Mouse (Mus musculus): ENCODE results near the gene Nmt1. TPM values are rescaled to one million over a fixed set of nuclear protein-coding genes. Genes with fewer than 3 reads are reported as not detected.

Nmt1 gene
- total RNA-seq, 4 experiments from 2014 or later, result 102 to 113 (median 109) TPM

- DNase-seq, result no peak
Measured at GRCm38 (mm10) chr11:103078131-103078530, 50.1 kb downstream of the Nmt1 start.

DNA sequence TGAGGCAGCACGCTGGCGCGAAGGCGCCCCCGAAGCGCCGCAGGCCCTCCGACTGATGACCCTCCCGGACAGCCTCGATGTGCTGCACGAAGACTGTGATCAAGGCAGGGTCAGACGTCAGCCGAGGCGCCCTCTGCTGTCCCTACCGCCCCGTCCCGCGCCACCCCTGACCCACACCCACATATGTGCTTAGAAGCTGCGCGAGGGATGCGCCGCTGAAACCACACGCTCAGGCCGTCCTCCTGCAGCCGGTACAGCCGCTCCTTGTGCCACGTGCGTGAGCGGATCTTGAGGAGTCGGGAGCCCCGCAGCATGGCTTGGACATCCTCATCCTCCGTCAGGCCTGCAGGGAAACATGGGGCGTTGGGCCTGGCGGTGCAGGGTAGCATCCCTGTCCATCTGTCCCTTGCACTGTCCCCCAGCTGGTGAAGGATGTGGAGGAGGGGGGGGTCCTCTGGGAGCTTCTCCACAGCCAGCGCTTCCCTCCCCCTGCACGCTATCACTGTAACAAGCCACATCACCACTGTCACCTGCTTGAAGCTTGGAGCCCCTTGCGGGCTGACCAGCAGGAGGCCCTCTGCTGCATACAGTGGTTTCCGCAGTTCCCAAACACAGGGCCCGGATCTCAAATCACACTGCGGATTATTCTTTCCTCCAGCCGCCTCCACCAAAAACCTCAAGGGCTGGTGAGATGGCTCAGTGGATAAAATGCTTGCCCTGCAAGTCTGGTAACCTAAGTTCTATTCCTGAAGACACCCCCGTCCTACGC is 52.5 kb downstream of the Nmt1 start:
- no peak for DNase-seq

DNA sequence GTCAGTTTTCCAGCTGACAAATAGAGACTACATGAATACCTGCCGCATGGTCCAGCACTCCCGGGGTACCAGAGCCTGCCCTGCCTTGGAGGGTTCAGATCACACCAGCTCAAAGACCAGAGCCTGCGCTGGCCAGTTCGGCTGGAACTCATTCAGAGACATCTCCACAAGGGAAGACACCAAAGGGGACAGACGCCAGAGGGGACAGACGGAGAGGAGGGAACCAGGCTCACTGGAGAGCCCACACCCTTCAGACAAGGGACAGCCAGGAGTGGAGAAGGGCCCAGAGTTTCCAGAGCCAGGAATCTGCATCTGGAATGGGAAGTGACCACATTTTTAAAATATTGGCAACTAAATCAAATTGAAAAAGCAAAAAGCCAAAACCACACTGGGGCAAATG is 53.6 kb downstream of the Nmt1 start:
- no peak for DNase-seq

DNA sequence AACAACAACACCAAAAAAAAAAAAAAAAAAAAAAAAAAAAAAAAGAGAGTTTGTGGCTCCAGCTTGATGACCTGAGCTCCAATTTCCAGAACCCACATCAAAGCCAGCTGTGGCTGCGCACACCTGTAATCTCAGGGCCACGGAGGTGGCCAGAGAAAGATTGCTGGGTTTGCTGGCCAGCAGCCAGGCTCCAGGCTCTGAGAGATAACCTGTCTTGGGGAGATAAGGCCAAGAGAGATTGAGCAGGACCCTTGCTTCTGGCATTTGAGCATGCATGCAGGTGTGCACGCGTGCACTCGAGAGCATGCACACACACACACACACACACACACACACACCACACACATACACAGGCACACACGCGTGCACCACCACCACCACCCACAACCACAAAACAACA is 65.3 kb downstream of the Nmt1 start:
- DNase-seq, result no peak

DNA sequence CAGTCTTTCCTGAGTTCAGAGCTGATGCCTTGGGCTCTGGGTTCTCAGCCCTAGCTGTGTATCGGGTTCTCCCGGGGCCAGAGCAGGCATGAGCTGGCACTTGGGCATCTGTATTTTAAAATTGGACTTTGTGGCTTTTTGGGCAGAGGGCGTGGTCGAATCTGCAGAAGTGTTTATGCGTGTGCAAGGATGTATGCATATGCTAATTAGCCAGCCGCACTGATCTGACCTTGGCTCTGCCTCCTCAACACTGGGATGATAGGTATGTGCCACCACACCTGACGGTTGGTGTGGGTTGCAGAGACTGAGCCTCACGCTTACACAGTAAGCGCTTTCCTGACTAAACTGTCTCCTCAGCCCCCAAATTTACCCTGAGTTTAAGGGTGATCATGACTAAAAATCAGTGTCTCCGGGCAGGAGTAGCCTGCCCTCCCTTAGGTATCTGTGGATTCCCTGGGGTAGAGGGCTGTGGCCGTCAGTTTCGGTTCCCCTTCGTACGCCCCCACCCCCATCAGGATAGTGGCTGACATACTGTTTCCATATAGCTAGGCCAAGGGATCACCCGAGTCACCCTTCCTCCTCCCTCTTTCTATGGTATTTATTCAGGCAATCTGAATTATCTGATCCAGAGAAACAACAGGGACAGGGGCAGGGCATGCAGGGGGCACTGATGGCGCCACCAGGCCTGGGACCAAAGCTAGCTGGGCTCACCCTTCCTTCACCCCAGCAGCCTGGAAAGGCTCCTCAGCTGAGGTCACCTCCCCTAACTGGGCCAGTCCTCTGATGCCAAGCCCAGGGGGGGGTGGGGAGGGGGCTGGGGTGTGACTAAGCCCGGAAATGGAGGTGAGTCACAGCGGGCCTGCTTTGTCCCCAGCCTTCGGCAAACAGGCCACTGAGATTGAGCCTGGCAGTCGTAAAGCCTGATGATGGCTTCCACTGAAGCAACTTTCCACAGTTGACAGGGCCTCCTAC is 66.2 kb downstream of the Nmt1 start:
- DNase-seq, result peak; percentile 72

DNA sequence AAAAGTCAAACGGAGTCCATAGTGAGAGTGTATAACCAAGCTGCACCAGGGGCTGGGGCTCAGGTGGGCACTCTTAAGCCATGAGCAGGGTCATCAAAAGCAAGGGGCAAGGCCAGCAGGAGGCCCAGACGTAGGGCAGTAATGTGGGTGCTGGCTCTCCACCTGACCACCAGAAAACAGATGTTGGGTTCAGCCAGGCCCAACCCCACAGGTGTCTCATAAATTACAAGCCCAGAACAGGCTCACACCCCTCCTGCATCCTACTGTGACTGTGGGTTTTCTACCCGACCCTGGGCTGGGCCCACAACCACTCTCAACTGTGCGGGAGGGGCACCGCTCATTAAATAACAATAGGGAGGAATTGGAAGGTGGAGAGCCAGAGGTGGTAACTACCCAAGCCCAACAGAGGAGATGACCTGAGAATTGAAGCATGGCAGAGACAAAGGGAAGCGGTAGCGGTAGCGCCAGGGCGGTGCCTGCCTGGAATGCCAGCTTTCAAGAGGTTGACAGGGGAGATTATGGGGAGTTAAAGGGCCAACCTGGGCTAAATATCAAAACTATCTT is 67.2 kb downstream of the Nmt1 start:
- no peak for DNase-seq

- DNase-seq, result no peak
Measured at GRCm38 (mm10) chr11:103095801-103096200, 67.8 kb downstream of the Nmt1 start.

- no peak for DNase-seq
Measured at GRCm38 (mm10) chr11:103096979-103097894, 69.2 kb downstream of the Nmt1 start.

- DNase-seq, result no peak
Measured at GRCm38 (mm10) chr11:103098531-103099190, 70.7 kb downstream of the Nmt1 start.

GRCm38 (mm10) chr11:103099352-103099940 is 71.5 kb downstream of the Nmt1 start:
- no peak for DNase-seq

DNA sequence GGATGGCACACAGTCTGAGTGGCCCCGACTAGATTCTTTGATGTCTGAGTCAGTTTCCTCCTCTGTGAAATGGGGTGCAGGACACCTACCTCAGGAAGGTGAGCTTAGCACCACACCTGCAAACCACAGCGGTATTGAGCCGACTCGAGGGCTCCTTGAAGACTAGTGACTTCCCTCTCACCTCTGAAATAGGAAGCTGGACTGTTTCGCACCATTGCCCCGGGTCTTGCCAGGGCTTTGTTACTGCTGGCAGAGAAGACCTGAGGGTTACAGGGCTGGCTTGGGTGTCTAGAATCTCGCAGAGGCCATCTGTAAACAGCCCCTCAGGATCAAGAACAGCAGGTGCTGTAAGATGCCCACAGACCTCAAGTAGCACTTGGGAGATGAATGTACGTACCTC is 72.4 kb downstream of the Nmt1 start:
- no peak for DNase-seq

DNA sequence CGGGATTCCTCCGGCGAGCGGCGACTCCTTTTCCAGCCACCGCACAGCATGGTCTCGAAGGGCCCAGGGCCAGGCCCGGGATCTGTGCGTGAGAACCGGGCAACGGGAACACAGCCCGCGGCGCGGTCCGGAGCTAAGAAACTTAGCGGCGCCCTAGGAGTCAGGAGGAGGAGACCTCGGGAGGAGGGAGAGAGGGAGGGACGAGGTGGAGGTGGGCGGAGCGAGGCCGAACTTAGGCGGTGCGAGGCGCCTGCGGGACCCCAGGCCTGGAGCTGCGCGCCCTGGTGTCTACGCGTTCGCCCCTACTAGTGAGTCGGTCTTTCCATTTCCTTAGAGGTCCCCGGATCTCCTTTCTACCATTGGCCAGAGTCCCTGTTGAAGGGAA is 73.5 kb downstream of the Nmt1 start, which contains the start of the genes Plcd3 and Acbd4:
Gene Plcd3 (minus strand): TSS at position 178 of the 385 bp plus-strand sequence.
Gene Acbd4 (plus strand): TSS at position 202 of the 385 bp plus-strand sequence.
- DNase-seq, result peak; percentile 83

DNA sequence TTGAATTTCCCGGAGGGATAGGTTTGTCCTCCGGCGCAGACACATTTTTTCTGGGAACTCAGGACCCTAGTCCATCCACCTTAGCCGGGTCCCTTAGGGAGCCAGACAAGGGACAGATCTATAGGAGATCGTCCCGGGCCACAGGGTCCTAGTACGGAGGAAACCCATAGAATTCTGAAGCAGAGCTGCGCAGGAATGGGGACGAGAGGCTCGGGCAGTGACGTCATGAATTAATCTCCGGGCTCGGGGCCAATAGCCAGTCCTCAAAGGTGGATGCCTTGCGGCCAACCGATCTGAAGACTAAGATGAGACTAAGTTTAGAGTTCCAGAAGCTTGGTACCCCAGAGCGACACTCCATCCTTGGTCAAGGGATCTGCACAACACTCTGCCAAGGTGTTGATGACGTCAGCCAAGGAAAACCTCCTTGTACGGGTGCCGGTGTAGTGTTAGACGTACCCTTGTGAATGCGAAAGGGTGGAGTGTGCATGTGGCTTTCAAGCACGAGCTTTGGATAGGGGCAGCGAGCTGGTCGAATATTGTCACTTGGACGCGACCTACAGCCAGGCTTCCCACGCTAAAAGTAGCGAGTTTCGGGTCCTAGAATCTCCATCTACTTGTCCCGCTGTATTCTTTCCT is 74.0 kb downstream of the Nmt1 start:
- peak; percentile 74 for DNase-seq

- DNase-seq, result peak; percentile 97
Measured at GRCm38 (mm10) chr11:103102725-103103349, 74.8 kb downstream of the Nmt1 start.

- no peak for DNase-seq
Measured at GRCm38 (mm10) chr11:103103621-103104020, 75.6 kb downstream of the Nmt1 start.

DNA sequence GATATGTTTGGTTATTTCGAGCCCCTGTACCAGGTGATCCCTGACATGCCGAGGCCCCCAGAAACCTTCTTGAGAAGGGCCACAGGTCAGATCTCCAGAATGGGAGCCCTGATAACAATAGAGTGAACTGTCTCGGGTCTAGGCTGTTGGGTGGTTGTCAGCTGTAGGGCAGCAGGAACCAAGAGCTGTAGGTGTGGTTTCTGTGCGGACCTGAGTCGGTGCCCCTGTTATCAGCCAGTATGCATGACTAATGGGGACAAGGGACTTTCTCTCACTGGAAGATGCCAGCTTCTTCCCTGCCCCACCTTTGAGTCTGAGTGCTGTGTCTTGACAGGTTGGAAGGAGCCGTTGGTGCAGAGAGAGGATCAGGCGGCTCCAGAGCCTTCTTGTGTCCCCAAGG is 76.5 kb downstream of the Nmt1 start:
- no peak for DNase-seq

DNA sequence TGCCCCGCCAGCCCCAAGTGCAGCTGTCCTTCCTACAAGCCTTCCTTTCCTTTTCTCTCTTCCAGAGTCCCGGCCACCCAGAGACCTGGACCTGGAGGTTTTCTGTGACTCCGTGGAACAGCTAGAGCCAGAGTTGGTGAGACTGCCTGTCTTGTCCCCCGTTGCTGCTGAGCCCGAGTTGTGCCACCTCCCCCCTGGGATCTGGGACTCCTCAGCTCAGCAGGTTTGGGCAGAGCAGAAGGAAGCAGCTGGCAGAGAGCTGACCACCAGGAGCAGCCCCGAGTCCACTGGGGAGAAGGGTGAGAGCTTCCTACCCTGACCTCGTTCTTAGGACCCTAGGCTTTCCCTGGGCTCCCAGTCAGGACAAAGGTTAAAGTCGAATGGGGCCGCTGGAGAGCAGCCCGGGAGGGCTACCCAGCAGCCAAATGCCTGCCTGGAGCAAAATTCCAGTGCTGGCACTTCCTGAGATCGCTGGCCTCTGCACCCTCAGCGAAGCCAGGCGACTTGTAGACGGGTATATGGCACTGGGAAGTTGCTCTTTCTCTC is 77.3 kb downstream of the Nmt1 start:
- DNase-seq, result no peak

GRCm38 (mm10) chr11:103105810-103106209 is 77.8 kb downstream of the Nmt1 start:
- DNase-seq, result no peak

GRCm38 (mm10) chr11:103106386-103106785 is 78.4 kb downstream of the Nmt1 start:
- DNase-seq, result no peak

DNA sequence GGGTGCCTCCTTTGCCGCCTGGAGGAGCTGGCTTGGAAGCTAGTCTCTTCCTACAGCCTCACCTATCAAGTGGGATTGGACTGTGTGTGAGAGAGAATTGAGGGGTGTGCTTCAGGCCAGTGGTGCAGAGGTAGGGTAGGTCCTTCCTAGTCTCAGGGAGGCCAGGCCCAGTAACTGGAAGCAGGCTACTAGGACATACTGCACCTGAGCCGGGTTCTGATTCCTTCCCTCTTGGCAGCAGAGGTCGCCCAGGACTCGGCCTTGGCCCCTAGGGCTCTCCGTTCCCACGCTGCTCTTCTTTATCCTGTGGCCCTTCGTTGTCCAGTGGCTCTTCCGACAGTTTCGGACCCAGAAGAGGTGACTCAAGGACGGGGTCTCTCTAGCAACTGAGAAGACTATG is 83.3 kb downstream of the Nmt1 start:
- no peak for DNase-seq
